Mouse (Mus musculus) erythroblast, embryonic 14.5 days (primary cell): ENCODE results near the gene Sypl2.

Source experiments
- GATA1 ChIP-seq: IDR thresholded peaks from 2 replicates; pipeline ENCODE4 v1.6.1; 2012; ENCODE audit warnings: low read length, inconsistent platforms, mixed read lengths
- TAL1 ChIP-seq: IDR thresholded peaks from 3 replicates; pipeline ENCODE4 v1.6.1; 2012; ENCODE audit warnings: low read length, inconsistent platforms, mixed read lengths

GRCm38 (mm10) chr3:108167499-108167898 is 58.9 kb downstream of the Sypl2 start:
- TF ChIP-seq GATA1 (no peak), TAL1 (no peak)
